8 mouse cellular contexts compared by ENCODE assay signal in genomic region chr11:107337391-107338148, GRCm38 (mm10).
DNase-seq lines count a peak whose midpoint lies in the region; ATAC-seq and TF ChIP-seq lines count a peak whose summit lies in the region.
"Had no signal": no experiment of that assay in that cellular context is flagged by ENCODE, and none has a peak within 500 bp of the region (broad histone marks: within the 10 kb centered on the region; RNA-seq: fewer than 3 reads in every experiment).

No protein-coding gene starts in this region.

- H3K4me3 ChIP-seq in lung, embryonic 14.5 days (ENCODE audit: low read depth, low read length): no peak overlapping the region
- no peak overlapping the region for H3K4me3 ChIP-seq in heart, embryonic 11.5 days (ENCODE audit: low read depth, low read length)
- H3K4me3 ChIP-seq in limb, embryonic 13.5 days: no peak overlapping the region
- H3K4me3 ChIP-seq in stomach, embryonic 15.5 days (replicated peaks): no peak overlapping the region
- H3K4me3 ChIP-seq: hindbrain, embryonic 15.5 days had no signal

- no peak overlapping the region for H3K9ac ChIP-seq in lung, embryonic 14.5 days
- H3K9ac ChIP-seq in heart, embryonic 11.5 days (ENCODE audit: low read depth, low read length): no peak overlapping the region
- 0 out of 2 replicates have a peak overlapping the region, but pooled peaks have one; percentile 19 for H3K9ac ChIP-seq in limb, embryonic 13.5 days
- H3K9ac ChIP-seq in stomach, embryonic 15.5 days: no peak overlapping the region
- H3K9ac ChIP-seq: hindbrain, embryonic 15.5 days had no signal

- TF ChIP-seq CTCF in lung, embryonic 14.5 days (IDR thresholded peaks at IDR 0.05; ENCODE audit: low read depth): no peak

- H3K4me2 ChIP-seq in lung, embryonic 14.5 days: peak overlapping the region; percentile 36
- H3K4me2 ChIP-seq in heart, embryonic 11.5 days: peak overlapping the region; percentile 14
- H3K4me2 ChIP-seq in limb, embryonic 13.5 days (replicated peaks): no peak overlapping the region
- H3K4me2 ChIP-seq in stomach, embryonic 15.5 days: peak overlapping the region; percentile 21; the same call in 1 of the 2 replicates
- H3K4me2 ChIP-seq: hindbrain, embryonic 15.5 days had no signal

- no peaks in the 10 kb centered on the region for H3K9me3 ChIP-seq in lung, embryonic 14.5 days (ENCODE audit: low read depth, low read length)
- H3K9me3 ChIP-seq in heart, embryonic 11.5 days (replicated peaks; ENCODE audit: control insufficient read depth, low read length): no peaks in the 10 kb centered on the region
- no peaks in the 10 kb centered on the region for H3K9me3 ChIP-seq in limb, embryonic 13.5 days
- H3K9me3 ChIP-seq in stomach, embryonic 15.5 days: no peaks in the 10 kb centered on the region
- H3K9me3 ChIP-seq: hindbrain, embryonic 15.5 days had no signal

- DNase-seq in lung, embryonic 14.5 days: peak; percentile 69
- no peak for DNase-seq in lung, adult 18-20 months
- DNase-seq in urinary bladder, postnatal 14 days (ENCODE audit: low spot score): no peak
- no peak for DNase-seq in layer of hippocampus, postnatal 14 days (ENCODE audit: low spot score in 2 of 2)

- peak; percentile 51; the same call in 1 of the 2 replicates for ATAC-seq in lung, embryonic 14.5 days (ENCODE audit: insufficient read depth)
- no peak for ATAC-seq in heart, embryonic 11.5 days (replicated peaks; ENCODE audit: insufficient number of reproducible peaks, low FRiP score, low TSS enrichment)
- no peak for ATAC-seq in limb, embryonic 13.5 days (ENCODE audit: low FRiP score, low read depth)
- no peak for ATAC-seq in stomach, embryonic 15.5 days (ENCODE audit: insufficient read depth, low FRiP score, low read depth)

- H3K27ac ChIP-seq in lung, embryonic 14.5 days (ENCODE audit: low read depth): no peak overlapping the region
- H3K27ac ChIP-seq in heart, embryonic 11.5 days (ENCODE audit: low read depth, low read length): no peak overlapping the region; the same call in 1 of the 2 replicates
- no peak overlapping the region for H3K27ac ChIP-seq in limb, embryonic 13.5 days
- H3K27ac ChIP-seq in stomach, embryonic 15.5 days: no peak overlapping the region
- H3K27ac ChIP-seq: hindbrain, embryonic 15.5 days had no signal

- peaks cover 19% of the 10 kb centered on the region; the same call in 1 of the 2 replicates for H3K4me1 ChIP-seq in lung, embryonic 14.5 days (ENCODE audit: insufficient read depth)
- peaks cover 34% of the 10 kb centered on the region for H3K4me1 ChIP-seq in heart, embryonic 11.5 days (ENCODE audit: control insufficient read depth, insufficient read depth, low read length)
- peaks cover 26% of the 10 kb centered on the region for H3K4me1 ChIP-seq in limb, embryonic 13.5 days
- peaks cover 11% of the 10 kb centered on the region; the same call in 1 of the 2 replicates for H3K4me1 ChIP-seq in stomach, embryonic 15.5 days

- no peaks in the 10 kb centered on the region for H3K36me3 ChIP-seq in lung, embryonic 14.5 days (ENCODE audit: insufficient read depth)
- no peaks in the 10 kb centered on the region for H3K36me3 ChIP-seq in heart, embryonic 11.5 days (ENCODE audit: control insufficient read depth, insufficient read depth, low read length)
- H3K36me3 ChIP-seq in limb, embryonic 13.5 days: peaks cover 30% of the 10 kb centered on the region
- no peaks in the 10 kb centered on the region for H3K36me3 ChIP-seq in stomach, embryonic 15.5 days
- H3K36me3 ChIP-seq: hindbrain, embryonic 15.5 days had no signal

- WGBS in lung, embryonic 14.5 days: 21% methylated on average over 18 of the region's 18 CpGs
- WGBS in heart, embryonic 11.5 days (ENCODE audit: insufficient replicate concordance): 53% methylated on average over 18 of the region's 18 CpGs
- WGBS in limb, embryonic 13.5 days: 38% methylated on average over 18 of the region's 18 CpGs
- WGBS in stomach, embryonic 15.5 days: 34% methylated on average over 18 of the region's 18 CpGs

- H3K27me3 ChIP-seq in lung, embryonic 14.5 days (ENCODE audit: insufficient read depth, low read length): no peaks in the 10 kb centered on the region
- no peaks in the 10 kb centered on the region for H3K27me3 ChIP-seq in heart, embryonic 11.5 days (ENCODE audit: control insufficient read depth, insufficient read depth, low read length)
- H3K27me3 ChIP-seq in limb, embryonic 13.5 days: no peaks in the 10 kb centered on the region
- H3K27me3 ChIP-seq in stomach, embryonic 15.5 days (replicated peaks): no peaks in the 10 kb centered on the region
- H3K27me3 ChIP-seq: hindbrain, embryonic 15.5 days had no signal
